Mouse (Mus musculus): ENCODE measurements around the gene Axl.
"Not testable (repeated sequence)": the region's sequence is repeated elsewhere in the genome, so short reads cannot be mapped to it uniquely, and the experiment has no call there.

Axl gene

DNA sequence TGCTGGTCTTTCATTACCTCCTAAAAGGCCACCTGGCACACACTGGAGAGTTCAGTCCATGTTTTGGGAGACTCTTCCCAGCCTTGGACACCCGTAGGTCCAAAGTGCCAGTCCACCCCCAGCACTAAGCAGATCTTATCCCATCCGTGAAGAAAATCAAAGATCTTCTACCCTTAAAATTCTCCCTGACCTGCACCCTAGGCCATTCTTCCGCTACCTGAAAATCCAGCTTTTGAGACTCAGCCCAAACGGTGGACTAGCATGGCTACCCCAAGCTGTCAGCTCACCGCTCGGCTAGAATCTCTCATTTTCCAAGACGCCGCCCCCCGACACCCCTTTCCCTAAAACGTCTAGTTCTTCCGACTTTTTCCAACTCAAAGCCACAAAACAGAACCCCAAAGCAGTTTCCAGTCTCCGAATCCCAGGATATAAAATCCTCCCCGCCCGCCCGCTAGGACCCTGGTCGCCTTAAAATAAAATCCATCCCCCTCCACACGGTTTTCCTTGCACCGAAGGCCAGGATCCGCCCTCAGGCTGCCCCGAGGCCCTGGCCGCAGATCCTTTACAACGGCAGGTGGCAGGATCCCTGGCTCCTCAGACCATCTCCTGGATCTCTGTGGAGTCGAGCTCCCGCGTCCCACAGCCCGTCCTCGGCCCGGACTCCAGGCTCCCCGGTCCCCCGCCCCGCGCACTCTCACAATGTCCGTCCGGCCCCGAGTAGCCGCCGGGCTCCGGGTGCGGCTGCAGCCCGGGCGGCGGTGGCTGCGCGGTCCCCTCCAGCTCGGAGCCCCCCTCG lies 34.7 kb downstream of the Axl start:
- no peak for DNase-seq (ENCODE audit: low spot score in 2 of 2)

DNA sequence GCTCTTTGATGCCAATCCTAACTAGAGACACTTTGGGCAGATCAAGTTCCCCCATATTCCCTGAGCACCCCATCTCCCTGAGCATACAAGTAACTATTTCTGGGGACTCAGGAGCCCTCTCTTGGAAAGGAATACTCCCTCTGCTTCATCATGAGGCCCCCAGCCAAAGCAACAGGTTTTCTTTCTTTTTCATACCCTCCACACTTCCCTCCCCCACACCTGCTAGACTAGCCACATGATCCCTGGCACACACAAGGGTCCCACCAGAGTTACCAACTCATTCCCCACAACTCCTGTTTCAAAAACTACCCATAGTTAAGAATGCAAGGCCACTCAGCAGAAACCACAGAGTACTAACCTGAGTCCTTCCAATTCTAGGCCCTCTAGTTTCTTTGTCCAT lies 35.4 kb downstream of the Axl start:
- DNase-seq (ENCODE audit: low spot score in 2 of 2), result no peak

DNA sequence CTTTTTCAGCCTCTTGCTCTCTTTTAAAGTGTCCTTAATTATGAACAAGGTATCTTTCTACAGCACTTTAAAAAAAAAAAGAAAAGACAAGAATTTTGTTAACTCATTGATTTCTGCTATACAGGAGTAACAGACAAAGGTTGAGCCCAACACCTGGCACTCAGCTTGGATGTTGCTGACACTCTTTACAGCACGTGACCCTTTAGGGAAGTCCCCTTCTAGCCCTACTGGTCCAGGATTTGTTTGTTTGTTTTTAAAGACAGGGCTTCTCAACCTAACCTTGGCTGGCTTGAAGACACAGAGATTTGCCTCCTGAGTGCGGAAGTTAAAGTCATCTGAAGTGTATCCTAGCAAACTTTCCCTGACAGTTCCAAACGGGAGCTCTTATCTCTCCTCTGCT lies 41.7 kb downstream of the Axl start:
- no peak for DNase-seq (ENCODE audit: low spot score in 2 of 2)

DNA sequence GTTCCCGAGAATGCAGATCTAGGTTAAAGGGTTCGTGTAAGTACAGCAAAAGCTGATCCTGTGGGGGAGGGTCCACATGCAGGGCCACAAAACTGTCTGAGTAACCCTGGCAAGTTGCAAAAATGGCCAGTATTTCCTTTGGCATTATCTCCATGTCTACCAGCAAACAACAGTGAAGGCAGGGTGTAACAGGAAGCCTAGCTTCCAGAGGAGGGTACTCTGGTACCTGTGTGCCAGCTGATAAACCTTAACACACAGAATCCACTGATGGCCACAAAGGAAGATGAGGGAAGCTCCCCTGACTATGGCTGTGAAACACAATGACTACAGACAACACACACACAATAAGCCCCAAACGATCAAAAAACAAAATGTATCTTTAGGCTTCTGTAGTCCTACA lies 50.2 kb downstream of the Axl start:
- no peak for DNase-seq (ENCODE audit: low spot score in 2 of 2)

DNA sequence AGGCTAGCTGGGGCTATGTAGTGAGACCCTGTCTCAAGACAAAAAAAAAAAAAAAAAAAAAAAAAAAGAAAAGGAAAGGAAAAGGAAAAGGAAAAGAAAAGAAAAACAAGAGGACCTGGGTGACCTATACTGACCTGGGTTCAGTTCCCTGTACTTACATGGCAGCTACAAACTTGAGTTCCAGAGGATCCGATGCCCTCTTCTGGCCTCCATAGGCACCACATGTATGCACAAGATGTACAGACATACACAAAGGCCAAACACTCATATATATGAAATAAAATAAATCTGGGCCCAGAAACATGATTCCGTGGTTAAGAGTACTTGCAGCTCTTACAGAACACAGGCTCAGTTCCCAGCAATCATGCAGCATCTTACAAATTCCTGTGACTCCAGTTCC lies 51.6 kb downstream of the Axl start:
- no peak for DNase-seq (ENCODE audit: low spot score in 2 of 2)

DNA sequence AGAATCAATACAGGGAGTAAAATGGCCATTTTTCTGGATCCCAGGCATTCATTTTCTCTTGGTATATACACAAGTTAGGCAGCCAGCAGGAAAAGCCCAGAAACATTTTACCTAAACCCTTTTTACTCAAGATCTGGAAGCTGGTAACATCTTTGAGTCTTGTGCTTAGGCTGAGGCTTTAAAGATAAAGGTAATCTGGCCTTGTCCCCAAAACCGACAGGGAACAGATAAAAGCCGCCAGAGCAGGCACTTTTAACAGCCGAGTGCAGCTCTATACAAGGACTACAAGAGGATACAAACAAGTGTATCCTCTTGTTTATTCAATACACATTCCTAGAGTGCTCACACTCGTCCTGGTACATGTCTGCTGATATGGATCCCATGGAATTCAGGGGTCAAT lies 53.5 kb downstream of the Axl start:
- DNase-seq (ENCODE audit: low spot score in 2 of 2), result no peak

DNA sequence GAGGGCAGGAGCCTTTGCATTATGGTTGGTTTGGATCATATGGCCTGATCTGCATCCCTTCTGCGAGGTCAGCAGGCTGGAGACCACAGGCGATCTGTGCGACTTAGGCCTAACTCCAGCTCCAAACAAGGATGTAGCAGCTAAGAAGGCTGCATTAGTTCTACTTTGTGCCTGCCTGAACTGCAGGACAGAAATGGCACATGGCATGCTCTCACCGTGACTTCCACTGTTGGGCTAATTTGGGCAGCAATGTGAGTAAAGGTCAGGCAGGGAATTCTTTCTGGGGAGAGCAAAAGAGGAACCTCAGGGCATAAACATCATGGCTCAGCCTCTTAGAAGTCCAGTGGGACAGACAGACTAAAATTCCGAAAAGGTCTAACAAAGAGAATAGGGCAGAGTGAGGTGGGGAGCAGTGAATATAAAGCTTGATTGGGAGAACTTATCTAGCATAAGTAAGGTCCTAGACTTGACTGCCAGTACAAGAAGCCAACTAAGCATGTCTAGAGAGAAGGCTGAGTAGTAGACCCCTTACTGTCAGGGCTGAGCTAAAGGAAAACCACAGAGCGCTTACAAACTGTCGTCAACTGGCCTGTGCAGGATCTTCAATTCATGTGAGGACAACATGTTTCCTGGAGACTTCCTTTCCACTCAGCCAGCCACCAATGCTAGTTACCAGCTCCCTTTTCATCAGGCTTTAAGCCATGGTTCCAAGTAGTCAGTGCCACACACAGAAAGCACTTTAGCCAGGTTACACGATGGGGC lies 57.0 kb downstream of the Axl start:
- DNase-seq (ENCODE audit: low spot score in 2 of 2), result no peak

DNA sequence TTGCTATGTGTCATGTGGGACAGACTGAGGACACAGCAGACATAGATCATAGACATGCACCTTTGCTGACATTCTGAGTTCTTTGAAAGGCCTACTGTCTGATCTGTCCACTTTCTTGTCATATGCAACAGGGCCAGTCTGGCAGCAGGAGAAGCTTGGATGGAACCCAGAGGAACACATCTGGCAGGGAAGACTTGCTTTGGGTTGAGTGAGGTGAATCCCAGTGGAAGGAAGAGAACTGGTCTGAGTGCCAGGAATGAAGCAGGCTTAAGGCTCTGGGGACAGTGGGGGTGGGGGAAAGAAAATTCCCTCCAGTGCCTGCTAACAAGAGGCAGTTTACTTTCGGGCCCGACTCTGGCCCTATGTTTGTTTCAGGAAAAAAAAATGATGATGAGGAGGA lies 58.6 kb downstream of the Axl start:
- no peak for DNase-seq (ENCODE audit: low spot score in 2 of 2)

DNA sequence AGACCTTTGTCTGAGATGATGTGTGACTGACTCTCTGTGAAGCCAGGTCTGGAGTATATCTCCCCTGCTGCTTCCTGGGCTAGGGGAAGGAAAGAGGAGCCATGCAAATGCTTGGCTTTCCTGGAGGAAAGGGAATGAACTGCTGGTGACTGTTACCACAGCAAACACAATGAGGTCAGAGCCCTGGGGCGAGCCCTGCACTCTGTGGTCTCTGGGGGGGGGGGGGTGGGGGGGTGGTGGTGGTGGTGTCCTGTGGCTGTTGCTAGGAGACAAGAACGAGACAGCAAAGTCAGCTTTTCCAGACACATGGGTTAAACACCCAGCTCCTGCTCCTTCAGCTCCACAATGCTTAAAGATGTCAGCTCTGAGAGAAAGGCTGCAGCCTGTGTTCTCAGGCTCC lies 59.1 kb downstream of the Axl start:
- DNase-seq (ENCODE audit: low spot score in 2 of 2), result no peak

DNA sequence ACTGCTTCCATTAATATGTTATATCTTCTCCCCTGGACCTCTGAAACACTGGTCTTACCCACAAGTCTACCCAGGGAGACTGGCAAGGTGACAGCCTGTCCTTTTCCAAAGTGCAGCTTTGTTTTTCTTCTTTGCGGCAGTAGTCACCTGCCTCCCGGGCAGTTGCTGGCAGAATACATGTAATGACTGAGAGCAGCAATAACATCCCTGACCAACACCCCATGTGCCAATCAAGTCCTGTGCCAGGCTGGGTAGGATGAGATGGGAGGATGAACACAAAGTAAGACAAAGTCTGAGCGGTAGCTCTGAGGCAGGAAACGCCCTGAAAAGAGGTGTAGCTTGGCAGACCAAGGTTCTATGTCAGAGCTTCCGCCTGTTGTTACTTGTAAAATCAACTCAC lies 60.7 kb downstream of the Axl start:
- no peak for DNase-seq (ENCODE audit: low spot score in 2 of 2)

DNA sequence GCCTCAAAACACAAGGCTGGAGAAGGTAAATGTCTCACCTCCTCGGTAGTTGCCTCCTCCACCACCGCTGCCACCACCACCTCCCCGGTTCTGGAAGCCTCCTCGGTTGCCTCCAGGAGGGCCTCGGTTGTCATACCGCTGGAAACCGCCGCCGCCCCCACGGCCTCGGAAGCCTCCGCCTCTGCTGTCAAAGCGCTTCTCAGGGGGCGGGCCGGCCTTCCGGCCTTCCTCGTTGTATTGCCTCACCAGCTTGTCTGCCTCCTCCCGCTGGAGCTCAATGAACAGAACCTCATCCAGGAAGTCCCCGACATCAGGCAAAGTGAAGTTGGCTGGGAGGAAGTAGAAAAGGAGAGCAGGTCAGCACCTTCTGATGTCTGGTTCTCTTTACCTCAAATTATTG lies 62.6 kb downstream of the Axl start:
- DNase-seq (ENCODE audit: low spot score in 2 of 2), result no peak

DNA sequence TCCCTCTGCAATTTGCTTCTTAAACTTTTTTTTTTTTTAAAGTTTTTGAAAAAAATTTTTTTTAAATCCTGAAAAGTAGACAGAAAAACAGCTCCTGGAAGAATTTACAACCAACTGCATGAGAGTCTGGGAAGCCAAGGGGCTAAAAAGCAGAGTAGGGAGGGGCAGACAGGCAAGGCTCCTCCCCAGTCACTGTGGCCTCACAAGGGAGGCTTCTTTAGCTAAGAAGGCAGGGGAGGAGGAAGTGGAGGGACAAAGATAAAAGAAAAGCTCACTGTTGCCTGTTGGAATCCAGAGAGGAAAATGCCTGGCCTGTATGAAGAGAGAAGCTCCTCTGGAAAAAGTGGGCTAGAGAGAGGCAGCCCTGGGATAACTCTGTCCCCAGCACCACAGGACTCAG lies 66.7 kb downstream of the Axl start:
- not testable (repeated sequence) for DNase-seq (ENCODE audit: low spot score in 2 of 2)

DNA sequence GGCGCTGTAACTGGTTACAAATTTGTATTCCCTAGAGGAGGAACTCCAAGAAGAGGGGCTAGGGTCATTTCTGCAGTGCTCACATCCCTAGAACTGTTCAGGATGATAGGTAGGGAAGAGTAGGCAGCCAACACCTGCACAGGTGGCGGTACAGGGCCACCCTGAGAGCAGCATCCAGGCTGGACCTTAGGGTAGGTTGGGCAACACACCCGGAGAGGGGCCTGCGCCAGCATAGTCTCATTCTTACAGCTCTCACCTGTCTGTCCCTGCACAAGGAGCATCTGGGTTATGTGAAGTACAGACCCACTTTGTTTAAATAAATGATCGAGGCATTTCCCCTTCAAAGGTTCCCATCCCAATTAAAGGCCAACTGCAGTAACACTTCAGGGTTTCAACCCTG lies 67.7 kb downstream of the Axl start:
- no peak for DNase-seq (ENCODE audit: low spot score in 2 of 2)

DNA sequence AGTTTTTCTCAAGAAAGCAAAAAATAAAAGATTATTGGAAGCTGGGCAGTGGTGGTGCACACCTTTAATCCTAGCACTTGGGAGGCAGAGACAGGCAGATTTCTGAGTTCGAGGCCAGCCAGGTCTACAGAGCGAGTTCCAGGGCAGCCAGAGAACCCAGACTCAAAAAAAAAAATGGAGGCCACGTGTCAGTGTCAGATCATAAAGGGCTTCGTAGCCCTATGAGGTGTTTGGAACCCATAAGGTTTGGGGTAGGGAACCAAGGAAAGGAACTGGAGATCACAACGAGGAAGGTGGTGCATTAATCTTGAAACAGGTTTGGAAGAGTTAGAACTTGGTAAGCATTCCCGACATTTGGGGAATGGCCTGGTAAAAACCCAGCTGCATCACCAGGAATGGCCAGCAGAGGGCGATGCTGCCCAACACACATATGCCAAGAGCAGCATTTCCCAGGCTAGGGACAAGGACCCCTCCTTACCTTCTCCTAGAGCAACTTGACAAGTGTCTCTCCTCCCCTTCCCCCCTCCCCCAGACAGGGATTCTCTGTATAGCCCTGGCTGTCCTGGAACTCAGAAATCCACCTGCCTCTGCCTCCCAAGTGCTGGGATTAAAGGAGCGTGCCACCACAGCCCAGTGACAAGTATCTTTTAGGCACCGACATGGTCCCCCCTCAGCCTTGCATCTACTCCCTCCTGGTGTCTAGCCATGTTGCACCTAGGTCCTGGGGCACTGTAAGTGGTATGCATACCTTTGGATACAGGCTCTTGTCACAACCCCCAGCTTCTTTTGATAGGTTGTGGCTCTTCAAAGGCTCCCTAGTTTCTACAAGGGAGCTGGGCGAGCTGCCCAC lies 68.5 kb downstream of the Axl start:
- peak; percentile 57 to 79 for DNase-seq (ENCODE audit: low spot score in 2 of 2)

DNA sequence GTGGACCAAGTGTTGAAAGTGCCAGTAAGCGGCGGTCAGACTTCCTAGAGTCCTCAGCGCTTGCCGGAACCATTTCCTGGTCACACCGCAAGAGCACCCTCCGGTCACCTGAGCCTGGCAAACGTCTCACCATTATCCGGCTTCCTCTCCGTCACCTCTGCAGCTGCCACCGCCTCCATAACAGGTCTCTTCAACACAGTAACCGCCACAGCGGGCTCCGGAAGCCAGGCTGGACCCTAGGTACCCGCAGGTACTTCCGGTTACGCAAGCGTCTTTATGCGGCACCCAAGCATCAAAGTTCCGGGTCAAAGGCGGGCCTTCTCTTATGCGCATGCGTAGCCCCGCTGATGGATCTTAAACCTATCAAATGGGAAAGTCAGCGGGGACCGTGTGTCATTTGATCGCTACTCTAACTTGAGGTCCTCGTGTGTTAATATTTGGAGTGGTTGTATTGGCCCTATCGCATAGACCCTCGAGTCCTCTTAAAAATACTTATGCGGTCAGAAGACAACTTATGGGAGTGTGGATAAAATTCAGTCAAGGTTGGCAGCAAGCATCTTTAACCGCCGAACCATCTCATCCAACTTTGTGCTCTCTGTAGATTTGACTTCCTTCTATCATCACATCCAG lies 69.6 kb downstream of the Axl start, which contains the start of gene Ccdc97:
Gene Ccdc97, minus strand, starts transcription at position 301 of the 630 bp plus-strand sequence.
- peak; percentile 87 to 90 for DNase-seq (ENCODE audit: low spot score in 2 of 2)

DNA sequence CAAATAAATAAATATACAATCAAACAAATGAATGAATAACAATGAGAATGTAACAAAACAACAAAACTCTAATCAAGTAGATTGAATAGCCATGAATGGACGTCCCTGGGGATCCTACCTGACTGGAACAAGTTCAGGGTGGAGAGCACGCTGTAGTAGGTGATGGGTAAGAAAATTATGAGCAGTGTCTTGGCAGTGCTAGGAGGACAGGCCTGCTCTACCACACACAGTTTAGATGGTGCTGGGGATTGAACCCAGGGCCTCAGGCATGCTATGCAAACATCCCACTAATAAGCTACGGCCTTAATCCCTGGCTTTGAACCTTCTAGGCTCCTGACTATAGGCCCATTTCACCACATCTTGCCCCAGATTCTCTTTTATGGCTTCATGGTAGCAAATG lies 71.0 kb downstream of the Axl start:
- no peak for DNase-seq (ENCODE audit: low spot score in 2 of 2)

DNA sequence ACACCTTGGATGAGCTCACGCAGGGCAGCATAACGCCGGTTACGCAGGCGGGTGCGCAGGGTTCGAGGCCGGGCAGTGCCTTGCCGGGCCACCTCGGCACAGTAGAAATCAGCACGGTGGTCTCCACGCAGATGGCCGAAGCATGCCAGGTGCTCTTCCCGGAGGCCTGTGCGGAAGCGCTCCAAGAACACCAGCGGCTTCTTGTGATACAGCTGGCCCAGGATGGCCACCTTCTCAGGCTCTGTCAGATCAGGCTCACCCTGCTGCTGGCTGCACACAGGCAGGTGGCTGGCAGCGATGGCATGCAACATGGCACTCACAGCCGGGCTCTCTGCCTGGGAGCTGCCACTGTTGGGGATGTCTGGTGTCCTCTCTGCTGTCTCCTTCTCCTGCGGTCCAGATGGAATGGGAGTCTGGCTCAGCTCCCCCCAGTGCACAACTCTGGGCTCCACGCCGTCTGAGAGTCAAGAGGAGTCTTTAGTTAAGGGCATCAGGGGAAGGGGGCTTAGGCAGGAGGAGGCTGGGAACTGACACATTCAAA lies 72.7 kb downstream of the Axl start:
- DNase-seq (ENCODE audit: low spot score in 2 of 2), result no peak

DNA sequence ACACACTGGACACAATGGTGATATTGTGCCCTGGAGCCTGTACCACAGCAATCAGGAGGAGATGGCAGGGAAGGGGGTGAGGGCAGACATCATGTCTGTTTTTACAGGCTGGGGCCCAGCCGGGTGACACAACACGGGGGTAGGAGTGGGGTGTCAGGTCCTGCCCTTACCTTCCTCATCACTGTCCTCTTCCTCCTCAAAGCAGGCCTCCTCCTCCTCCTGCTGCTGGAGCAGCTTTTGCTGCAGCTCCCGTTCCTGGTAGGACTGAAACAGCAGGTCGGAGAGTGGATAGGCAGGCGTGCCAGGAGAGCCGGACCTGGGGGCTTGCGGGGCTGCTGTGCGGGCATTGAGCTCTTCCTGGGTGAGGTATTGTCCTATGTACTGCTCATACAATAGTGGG lies 73.9 kb downstream of the Axl start:
- DNase-seq (ENCODE audit: low spot score in 2 of 2), result no peak

DNA sequence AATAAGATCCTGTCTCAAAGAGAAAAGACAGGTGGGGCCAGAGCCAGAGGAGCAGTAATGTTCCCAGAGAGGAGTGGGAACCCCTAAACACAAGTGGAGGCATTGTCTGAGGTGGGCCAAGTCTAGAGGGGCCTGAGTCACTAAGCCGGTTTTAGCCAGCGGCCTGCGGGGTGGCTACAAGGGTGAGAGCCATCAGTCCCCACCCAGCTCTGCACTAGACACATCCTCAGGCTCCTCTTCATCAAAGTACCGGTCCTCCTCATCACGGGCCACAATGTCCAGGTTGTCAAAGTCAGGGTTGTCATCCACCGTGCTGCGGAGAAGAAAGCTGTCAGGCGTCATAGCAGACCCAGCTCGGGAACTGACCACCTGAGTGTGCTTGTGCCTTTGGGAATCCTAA lies 75.7 kb downstream of the Axl start:
- no peak for DNase-seq (ENCODE audit: low spot score in 2 of 2)

DNA sequence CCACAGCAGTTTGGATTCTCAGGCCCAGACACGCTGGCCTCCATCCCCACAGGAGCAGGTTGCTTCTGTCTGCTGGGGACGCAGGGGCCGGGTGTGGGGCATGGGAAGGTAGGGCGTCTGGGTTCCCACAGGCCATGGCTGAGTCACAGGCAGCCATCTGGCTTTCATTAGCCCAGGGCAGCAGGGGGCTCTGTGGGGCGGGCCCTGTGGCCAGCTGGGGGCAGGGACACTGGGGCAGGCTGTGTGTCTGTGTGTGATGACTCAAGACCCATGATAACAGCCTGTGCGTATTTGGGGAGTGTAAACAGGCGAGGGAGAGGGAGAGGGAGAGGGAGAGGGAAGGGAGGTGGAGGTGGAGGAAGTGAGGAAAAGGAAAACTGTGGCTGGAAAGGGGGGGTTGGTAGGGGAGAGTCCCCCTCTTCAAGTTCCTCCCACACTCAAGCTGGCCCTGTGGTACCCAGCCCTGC lies 76.7 kb downstream of the Axl start:
- no peak for DNase-seq (ENCODE audit: low spot score in 2 of 2)

DNA sequence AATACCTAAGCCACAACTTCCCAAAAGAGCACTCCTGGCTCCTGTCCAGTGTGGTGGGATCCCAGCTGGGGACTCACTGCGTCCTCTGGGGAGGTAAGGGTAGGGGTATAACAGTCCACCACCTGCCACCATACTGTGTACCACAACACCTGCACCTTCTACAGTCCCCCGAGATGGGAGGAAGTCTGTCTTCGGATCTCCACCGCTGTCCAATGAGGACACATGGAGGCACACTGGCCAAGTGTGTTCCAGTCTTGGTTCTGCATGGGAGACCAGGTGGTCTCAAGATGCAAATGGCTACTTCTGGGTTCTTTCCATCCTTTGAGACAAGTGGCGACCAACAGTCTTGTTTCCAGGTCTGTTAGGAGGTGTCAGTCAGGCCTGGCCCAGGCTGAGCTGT lies 77.3 kb downstream of the Axl start:
- DNase-seq (ENCODE audit: low spot score in 2 of 2), result no peak
